Mouse (Mus musculus) kidney, postnatal 14 days (tissue): Measurements from ENCODE around the gene Pdik1l.

Source experiments
- DNase-seq: peaks from one replicate; pipeline ENCODE4 v3.0.0; 2022; ENCODE audit warnings: mixed read lengths

Pdik1l gene

GRCm38 (mm10) chr4:134257198-134258009 is 30.3 kb downstream of the Pdik1l start:
- DNase-seq: no peak

DNA sequence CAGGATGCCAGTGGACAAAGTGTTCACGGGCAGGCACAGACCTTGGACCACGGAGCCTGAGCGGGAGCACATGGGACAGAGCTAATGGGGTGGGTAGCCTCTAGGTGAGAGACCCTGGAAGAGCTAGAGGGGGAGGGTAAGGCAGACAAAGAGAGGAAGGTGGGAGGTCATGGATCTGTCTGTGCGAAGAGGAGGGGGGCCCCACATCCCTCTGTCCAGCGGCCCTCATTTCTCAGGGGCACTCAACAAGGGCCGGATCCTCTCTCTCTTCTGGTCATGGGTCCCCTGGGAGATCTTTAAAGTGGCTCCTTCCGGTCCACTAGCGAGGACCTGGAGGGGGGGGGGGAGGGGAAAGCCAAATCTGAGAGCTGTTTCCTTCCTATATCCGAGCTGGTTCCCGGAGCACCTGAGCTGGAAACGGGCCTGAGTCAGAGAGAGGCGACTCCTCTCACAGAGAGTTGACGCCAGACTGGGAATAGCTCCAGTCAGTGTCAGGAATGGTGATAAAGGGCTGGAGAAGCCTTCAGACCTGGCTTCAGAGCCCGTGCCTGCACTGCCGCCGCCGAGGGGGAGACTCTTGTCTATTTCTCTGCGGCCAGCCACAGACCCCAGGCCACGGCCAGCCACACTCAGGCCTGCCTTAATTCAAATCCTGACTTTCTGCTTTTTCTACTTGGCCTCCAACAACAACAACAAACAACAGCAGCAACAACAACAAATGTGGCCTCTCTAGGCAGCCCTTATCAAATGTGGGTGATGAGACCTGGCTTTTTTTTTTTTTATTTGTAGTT is 31.1 kb downstream of the Pdik1l start:
- peak; percentile 70 for DNase-seq

- DNase-seq: peak; percentile 54
Measured at GRCm38 (mm10) chr4:134255854-134256253, 31.8 kb downstream of the Pdik1l start.

DNA sequence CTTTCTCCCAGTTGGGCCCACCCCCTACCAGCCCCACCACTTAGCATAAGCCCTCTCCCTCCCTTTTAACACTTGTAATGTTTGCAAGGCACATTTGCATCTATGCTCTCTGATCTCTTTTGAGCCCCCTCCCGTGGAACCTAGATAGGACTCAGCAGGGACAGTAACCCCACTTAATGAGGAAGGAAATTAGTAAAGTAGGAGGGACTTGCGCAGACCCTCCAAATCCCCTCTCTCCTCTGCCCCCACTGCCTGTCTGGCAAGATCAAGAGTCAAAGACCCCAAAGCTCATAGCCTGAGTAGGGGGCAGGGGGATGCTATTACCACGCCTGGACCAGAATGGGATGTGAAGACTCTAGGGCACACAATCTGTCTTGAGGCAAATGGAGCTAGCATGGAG is 32.9 kb downstream of the Pdik1l start:
- no peak for DNase-seq

- peak; percentile 57 for DNase-seq
Measured at GRCm38 (mm10) chr4:134253722-134254324, 33.9 kb downstream of the Pdik1l start, which contains the start of gene Grrp1. Gene Grrp1 (minus strand): TSS chr4:134254106.

GRCm38 (mm10) chr4:134252911-134253721 is 34.6 kb downstream of the Pdik1l start:
- peak; percentile 56 for DNase-seq

DNA sequence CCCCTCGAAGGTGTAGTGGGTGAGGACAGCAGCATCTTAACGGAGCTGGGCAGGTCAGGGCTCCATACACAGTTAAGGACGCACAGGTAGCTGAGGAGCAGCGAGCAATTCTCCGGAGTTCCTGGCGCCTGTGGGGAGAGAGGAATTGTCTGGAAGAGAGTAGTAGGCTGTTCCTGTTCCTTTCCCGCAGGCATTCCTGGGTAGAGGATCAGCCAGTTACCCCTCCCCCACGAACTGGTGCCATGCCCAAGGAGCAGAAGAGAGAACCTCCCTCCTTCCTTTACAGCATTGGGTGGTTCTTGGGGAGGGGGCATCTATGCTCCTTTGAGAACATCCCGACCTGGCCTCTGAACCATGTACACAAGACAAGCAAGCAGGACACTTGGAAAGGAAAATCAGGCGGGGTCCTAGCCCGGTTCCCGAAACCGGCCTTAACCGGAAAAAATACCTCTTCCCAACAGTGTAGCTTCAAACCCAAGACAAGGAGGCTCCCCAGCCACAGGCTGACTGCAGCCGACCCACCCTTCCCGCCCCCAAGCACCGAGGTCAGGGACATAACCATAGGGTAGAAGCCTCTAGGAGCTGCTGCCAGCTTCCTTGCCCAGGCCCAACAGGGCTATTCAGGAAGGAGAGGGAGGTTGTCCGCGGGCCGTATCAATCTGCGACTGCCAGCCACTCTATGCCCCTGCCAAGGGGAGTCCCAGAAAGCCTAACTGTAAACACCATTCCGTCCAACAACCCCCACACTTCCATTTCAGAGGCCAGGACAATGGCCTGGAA is 35.4 kb downstream of the Pdik1l start:
- DNase-seq: peak; percentile 55

GRCm38 (mm10) chr4:134251241-134252130 is 36.2 kb downstream of the Pdik1l start:
- peak; percentile 48 for DNase-seq

DNA sequence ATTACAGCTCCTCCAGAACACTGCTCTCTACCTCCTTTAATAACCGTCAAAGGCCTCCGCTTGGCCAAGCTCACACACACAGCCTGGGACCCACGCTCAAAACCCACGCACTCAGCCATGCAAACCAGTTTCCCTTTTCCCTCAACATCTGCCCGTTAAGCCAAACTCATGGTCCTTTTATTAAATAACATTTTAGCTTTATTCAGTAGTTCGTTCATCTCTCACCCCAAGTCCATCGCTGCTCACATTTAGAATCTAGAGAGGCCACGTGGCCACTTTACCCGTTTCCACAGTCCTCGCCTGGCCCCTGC is 36.8 kb downstream of the Pdik1l start:
- DNase-seq: no peak

- DNase-seq: no peak
Measured at GRCm38 (mm10) chr4:134250116-134250929, 37.4 kb downstream of the Pdik1l start.

DNA sequence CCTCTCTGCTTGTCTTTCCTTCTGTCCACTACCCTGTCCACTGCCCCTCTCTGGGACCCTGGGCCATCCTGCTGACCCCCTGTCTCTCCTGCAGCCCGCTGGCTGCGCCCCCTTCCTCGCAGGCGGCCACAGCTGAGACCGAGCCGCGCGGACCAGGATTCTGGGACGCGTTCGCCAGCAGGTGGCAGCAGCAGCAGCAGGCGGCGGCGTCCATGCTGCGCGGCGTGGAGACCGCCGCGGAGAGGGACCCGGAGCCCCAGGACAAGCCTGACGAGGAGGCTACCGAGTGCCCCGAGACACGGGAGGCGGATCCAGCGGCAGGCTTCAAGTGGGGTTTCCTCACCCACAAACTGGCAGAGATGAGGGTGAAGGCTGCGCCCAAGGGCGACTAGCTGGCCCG is 38.0 kb downstream of the Pdik1l start:
- peak; percentile 81 for DNase-seq

DNA sequence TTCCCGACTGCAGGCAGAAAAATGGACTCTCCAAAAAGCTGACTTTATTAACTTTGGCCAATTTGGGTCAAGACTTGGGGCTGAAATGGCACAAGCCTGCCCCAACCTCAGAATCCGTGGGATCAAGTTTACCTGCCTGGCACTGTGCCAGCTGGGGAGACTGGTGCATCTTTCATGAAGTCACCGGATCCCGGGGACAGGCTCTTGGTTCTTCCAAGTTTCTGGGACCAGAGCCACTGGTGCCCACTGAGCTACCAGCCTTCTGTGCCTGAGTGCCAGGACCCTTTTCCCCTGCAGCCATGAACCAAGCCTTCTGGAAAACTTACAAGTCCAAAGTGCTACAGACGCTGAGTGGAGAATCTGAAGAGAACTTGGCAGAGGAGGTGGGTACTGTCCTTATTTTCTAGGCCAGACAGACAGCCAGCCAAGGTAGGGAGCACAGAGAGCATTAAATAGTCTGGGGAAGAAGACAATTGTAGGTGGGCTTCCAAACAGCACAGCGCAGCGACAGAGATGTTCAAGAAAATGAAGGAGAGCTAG is 40.9 kb downstream of the Pdik1l start, which contains the start of gene Gm30191:
Gene Gm30191, plus strand, starts transcription at position 217 of the 540 bp plus-strand sequence.
- no peak for DNase-seq

GRCm38 (mm10) chr4:134246256-134246655 is 41.4 kb downstream of the Pdik1l start:
- DNase-seq: no peak

DNA sequence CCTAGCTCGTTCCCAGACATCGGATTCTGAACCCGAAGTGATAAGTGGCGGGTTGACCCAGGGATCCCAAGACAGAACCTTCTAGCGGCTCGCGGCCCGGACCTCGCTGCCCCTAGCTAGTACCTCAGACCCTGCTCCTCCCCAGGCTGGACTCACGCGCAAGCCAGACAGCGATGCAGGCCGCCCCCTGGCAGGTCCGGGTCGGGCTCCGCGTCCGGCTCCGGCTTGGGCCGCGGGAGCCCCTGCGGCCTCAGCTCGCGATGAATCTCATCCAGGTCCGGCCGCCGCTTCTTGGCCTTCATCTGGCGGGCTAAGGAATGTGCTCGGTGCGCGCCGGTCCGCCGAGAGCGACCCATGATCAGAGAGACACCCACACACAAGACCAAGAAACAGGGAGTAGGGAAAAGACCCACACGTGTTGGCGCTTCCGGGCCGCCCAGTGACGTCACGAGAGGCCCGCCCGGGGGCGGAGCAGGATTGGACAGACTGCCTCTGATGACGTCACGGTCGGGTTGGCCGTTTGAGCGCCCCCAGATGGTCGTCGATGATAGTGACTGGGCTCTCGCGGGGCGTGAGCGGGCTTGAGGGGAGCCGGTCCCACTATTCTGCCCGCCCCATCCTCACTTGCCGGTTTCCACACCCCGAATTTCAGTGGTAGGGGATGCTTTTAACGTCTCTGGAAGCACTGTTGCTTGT is 42.4 kb downstream of the Pdik1l start, which contains the start of gene Zfp593:
Gene Zfp593, minus strand, starts transcription at position 445 of the 696 bp plus-strand sequence.
- DNase-seq: peak; percentile 96

DNA sequence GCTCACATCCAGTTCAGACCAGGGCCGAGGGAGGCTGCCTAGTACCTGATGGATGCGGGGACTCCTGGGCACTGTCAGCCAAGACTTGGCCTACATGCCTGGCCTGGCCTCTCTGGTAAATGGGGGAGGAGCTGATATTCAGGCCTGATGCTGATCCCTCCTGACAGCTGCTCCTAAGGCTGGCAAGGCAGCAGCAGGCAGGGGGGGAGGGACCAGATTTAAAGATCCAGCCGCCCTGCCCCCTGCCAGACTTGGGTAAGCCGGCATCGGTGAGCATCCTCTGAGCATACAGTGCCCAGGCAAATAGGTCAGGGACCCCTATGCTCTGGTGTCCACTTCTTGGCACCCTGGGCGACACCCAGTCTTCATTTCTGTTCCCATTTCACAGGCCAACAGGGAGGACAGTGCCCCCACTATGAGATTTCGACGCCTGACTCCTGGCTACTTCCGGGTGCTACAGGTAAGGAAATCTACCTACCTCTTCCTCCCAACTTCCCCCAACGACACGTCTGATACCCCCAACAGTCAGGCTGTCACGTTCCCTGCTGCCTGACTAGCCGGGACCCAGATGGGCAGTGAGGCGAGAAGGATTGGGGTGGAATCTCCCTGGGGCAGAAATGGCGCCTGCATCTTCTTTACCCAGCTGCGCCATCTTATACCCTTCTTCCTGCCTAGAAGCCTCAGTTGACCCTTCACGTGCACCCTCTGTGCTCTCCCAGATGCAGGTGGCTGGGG is 44.0 kb downstream of the Pdik1l start, which contains the start of gene E130218I03Rik:
Gene E130218I03Rik, plus strand, starts transcription at position 147 of the 735 bp plus-strand sequence.
- no peak for DNase-seq

DNA sequence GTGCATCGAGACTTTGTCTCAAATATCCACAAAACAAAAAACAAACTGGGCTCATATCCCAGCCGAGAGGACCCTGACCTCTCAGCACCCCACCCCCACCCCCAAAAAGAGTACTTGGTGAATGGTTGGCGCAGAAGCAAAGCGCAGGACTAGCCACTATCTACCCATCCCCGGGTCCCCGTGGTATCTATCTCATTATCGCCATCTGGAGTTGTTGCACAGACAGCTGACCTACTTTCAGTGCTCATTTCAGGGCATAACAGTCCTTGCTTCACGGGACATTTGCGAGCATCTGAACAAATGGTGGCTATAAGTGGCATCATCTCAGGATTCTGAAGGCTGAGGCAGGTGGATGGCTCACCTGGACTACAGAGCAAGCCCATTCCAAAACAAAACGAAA is 49.0 kb downstream of the Pdik1l start:
- DNase-seq: no peak

DNA sequence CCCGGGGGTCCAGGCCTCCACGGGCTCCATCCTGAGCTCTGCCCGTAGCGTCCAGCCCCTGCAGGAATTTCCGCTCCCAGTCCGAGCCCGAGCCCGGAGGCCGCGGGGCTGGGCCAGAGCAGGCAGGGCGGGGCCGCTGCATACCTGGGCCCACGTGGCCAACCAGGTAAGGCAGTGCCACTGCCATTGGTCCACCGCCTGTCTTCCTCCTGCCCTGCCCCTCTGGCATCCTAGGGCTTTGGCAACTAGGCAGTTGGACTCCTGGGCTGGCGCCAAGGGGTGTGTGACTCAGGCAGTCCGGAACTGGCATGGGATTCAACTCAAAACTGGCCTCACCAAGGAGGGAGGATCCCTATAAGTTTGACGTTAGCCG is 49.4 kb downstream of the Pdik1l start, which contains the start of gene Cnksr1:
Gene Cnksr1, minus strand, starts transcription at position 121 of the 373 bp plus-strand sequence.
- peak; percentile 94 for DNase-seq
